Mouse (Mus musculus) urinary bladder, postnatal 4 days (tissue): ENCODE results near the gene Gm17387.

Source experiments
- DNase-seq, 2 experiments: peaks; one replicate each; pipeline ENCODE4 v3.0.0; 2021 to 2022; ENCODE audit warnings: low spot score in 2 of 2

Gene Gm17387

DNA sequence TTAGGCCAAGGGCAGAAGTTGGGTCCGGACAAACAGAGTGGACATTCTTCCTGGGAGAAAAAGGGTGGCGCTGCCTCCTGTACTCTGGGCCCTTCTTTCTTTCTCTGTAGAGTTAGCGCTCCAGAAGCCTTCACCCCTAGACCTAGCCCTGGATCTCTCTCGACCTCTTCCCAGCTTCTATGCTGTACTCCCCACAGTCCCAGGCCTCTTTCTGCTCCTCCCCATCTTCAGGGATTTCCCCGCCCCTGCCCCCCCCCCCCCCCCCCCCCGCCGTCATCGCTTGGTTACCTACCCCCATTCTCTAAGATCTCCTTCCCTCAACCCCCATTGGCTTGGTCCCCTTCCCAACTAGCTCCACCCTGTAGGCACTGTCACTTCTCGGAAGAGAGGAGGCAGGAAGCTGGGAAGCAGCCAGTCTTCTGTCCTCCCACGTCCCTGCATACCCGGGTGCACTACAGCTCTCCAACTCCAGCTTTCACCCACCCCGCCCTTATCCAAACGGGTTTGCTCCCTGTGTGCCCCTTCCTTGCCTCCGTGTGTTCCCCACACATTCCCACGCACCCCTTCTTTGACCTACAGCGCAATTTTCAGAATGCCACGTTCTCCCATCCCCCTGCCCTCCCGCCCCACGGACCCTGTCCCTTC is 18.8 kb downstream of the Gm17387 start:
- peak; percentile 79 to 81 for DNase-seq

DNA sequence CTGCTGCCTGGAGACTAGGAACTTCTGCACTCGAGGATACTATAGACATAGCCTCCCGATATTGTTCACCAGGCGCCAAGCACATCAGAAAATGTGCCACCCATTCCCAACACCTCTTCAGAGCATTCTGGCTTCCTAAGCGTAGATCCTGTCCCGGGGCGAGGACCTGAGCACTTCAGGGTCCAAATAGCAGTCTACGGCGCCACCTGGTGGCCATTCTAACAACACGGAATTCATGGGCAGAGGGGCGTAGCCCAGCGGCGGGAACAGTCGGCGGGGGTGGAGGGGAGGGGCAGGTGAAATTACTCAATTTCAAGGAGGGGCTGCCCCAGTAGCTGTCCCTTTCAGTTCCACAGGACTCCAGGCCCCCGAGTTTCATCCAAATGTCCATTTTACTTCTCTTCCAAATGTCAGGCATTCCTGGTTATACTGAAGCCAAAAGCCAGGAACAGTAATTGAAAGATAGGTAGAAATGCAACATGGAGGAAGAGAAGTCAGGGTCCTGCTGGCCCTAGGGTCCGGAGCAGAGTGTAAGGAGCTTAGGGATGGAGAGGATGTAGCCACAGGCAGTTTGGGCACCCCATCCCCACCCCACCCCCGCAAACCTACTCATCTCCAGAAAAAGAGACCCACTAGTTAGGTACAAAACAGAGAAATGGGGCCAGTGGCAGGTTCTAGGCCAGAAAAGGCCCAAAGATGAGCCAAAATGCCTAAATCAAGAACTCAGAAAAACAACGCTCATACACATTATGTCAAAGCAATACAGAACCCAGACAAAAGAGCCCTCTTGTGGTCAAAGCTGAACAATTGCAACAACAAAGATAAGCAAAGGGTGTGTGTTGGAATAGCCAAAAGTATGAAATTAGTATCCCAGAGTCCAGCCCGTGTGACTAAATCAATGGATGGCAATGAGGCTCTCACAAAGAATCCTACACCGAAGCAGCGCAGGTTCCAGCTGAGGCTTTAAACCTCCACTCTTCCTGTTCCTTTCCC is 19.6 kb downstream of the Gm17387 start:
- peak; percentile 88 to 94 for DNase-seq

DNA sequence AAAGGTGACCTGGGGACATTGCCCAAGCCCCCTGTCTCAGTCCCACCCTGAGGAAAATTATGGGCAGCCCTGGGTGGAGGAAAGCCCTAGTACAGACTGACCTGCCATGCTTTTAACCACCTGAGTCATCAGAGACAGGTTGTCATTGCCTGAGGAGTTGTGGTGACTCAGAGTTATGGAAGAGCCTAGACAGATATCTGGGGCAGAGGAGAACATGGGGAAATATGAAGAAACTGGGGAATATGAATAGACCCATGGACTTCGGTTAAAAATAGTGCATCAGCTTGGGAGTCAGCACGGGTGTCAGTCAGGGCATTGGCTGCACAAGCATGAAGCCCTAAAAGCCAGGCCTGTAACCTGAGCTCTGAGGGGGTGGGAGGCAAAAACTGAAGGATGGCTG is 20.4 kb downstream of the Gm17387 start:
- DNase-seq: no peak

DNA sequence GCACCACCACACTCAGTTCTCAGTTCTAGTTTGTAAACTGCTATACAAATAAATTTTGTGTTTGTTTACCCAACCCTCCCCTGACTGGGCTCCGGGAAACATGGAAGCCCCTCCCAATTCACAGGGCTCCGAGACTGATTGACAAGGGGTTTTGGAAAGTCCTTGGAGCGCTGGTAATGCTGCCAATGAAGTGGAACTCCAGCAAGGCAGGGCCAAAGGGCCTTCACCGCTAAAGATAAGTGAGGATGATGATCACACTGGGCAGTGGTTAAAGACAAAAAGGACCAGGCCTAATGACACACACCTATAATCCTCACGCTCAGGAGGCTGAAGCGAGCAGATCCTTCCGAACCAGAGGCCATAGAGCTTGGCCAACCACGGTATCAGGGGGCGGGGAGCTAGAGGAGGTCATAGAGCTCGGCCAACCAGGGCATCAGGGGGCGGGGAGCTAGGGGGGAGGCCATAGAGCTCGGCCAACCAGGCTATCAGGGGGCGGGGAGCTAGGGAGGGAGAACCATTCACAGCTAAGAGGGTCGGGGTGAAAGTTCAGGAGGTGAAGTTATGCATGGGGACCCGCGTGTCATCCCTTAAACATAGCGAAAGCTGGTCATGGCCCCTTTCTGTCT is 22.2 kb downstream of the Gm17387 start:
- no peak for DNase-seq

DNA sequence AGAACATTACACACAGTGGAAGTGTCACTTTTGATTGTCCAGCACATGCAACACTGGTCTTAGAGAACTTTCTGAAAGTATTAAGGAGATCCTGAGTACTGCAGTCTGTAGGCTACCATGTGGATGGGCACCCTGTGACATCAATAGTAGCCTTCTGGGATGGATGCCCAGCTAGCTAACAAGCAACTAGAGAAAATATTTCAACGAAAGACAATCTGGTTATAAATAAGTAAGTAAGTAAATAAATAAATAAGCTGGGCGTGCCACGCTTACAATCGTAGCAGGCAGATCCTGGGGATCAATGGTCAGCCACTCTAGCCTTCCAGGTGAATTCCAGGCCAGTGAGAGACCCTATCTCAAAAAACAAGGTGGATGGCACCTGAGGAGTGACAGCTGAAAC is 23.1 kb downstream of the Gm17387 start:
- DNase-seq: no peak

DNA sequence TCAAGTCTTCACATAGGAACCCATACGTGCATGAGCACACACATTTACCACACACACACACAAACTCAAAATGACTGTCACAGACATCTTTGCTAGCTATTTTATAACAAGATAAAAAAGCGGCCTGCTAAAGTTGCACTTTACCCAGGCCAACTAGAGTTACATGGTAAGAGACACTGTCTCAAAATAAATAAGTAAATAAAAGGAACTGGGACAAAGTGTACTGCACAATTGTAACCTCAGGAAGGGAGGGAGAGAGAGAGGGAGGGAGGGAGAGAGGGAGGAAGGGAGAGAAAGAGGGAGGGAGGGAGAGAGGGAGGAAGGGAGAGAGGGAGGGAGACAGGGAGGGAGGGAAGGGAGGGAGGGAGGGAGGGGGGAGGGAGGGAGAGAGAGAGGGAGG is 23.5 kb downstream of the Gm17387 start:
- no peak for DNase-seq

DNA sequence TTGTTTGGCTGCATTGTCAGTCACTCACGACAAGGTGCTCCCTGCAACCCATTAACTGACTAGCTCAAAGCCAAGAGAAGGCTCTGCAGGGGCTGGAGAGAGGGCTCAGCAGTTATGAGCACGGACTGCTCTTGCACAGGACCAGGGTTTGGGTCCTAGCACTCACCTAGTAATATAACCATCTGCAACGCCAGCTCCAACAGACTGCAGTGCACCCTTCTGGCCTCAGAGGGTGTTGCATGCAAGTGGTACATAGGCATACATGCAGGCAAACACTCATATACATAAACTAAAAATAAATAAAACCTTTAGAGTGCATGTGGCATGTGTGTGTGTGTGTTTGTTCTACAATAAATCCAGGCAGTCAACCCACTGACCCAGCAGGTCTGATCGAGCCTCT is 26.9 kb downstream of the Gm17387 start:
- no peak for DNase-seq

DNA sequence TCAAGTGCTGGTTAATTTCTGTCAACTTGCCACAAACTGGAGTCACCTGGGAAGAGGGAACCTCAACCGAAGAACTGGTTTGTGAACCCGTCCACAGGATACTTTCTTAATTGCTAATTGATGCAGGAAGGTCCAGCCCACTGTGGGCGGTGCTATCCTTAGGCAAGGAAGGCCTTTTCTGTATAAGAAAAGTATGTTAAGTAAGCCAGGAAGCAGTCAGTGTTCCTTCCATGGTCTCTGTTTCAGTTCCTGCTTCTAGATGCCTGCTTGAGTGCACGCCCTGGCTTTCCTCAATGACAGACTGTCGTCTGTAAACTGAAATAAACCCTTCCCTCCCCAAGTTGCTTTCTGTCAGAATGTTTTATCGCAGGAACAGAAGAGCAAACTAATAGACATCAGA is 28.0 kb downstream of the Gm17387 start:
- DNase-seq: no peak

DNA sequence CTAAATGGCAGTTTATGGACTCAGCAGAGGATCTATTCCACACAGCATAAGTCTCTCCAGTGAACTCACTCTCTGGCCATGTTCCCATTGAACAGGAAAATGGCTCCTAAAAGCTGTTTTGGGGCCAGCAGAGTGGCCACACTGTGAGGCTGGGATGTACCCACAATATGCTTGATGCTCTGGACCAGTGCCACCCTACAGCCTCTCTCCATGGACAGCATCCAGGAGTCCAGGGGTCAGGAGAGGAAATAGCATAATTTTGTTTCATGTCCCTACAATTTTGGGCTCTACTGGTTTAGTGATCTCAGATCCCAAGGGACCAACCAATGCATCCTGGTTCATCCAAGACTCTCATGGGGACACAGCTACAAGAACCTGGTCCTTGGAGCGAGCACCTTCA is 28.6 kb downstream of the Gm17387 start:
- no peak for DNase-seq

DNA sequence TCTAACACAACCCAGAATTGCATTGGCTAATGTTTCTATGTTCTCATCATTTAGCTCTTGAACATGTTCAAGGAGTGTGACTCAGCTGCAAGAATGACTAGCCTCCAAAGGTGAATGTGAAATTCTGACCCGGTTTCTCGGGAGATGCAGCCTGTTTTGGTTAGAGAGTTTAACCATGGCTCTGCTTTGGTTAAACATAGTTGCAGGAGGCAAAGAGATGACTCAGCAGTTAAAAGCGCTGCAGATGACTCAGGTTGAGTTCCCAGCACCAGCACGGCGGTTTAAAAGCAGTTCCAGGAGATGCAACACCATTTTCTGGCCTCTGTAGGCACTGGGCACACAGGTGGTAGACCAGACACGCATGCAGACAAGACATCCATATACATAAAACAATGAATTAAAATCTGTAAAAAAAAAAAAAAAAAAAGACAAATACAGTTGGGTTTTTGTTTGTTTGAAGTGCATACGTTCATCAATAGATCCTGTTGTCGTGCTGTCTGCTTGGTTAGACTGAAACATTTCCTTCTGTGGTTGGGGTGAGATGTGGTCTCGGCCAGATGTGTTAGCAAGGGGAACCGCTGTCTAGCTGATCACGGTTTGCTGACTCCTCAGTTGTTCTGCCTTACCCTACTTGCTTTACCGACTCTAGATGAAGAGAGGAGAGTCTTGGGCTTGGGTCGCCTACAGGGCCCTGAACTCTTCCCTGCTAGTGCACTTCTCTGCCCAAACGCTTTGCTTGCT is 29.8 kb downstream of the Gm17387 start:
- no peak for DNase-seq

DNA sequence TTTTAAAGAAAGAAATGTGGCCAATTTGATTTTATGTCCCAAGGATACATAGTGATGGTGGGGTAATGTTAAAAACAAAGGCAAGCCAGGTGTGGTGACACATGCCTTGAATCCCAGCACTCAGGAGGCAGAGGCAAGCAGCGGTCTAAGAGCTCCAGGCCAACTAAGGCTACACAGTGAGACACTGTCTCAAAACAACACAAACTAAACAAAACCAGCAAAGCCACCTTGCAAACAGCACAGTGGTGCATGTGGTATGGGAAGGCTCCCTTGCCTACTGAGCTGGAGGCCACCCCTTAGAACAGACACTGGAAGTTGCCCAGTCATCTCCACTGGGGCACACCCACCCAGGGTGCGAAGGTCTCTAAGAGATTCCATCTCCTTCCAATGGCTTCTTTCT is 31.0 kb downstream of the Gm17387 start:
- DNase-seq: no peak

DNA sequence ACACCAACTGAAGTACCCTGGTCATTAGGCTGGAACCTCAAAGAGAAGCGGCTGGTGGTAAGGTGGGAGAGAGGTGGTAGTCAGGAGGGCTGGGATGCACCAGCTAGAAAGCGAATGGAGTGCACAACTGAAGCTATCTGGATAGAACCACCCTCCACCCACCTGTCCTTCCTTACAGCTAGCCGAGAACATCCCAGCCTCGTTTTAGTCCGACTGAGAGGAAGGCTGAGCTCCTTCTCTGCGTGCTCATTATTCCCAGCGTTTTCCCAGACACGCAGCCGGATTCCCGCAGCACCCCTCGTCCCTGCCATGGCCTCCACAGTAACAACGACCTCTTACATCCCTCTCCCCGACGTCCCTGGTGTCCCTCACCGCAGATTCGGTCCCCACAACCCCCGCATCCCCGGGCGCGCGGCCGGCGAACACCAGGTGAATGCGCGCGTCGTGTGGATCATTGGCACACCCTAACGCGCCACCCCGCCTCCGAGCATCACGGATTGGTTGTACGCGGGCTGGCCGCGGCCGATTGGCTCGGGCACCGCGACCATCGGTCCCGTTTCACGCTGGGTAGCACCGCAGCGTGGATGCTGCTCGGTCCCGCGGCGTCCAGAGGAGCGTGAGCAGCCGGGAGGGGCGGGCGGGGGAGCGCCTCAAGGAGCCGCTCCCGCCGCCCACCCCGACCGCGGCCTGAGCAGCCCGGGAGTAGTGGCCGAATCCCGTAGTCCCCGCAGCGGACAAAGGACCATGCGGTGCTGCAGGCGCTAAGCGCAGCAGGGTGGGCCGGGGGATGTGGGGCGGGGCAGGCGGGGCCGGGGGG is 31.7 kb downstream of the Gm17387 start, which contains the start of gene B4galnt4:
B4galnt4 (plus strand) TSS at position 679 of the 817 bp plus-strand sequence.
- DNase-seq: peak in 1 of 2 experiments; percentile 56

DNA sequence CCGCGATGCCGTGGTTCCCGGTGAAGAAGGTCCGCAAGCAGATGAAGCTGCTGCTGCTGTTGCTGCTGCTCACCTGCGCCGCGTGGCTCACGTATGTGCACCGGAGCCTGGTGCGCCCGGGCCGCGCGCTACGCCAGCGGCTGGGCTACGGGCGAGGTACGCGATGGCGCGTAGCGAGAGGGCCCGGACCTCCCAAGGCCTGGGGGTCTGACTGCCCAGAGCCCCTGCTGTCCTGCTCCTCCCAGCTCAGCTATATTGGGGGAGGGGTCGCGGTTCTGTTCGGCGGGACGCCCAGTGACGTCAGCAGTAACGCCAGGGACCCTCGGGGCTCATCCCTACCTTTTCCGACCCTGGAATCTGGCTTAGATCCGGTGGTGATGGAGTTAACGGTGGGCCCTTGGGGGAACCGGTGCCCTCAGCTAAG is 32.4 kb downstream of the Gm17387 start:
- DNase-seq: no peak

DNA sequence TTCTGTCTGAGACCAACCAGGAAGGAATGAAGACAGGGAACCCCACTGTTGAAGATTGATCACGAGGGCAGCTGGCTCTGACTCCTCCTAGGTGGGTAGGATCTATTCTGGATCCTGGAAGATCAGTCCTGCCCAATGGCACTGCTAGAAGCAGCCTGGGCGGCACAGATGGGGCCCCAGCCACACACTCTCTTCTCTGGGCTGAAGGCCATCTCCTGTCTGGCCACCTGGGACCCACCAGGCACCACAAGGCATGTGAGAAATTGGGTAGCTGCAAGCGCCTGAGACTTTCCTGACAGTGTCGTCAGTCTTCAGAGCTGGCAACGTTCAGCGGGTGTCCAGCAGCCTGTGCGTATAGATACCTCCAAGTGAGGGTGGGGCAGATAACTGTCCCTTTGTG is 33.6 kb downstream of the Gm17387 start:
- DNase-seq: no peak

DNA sequence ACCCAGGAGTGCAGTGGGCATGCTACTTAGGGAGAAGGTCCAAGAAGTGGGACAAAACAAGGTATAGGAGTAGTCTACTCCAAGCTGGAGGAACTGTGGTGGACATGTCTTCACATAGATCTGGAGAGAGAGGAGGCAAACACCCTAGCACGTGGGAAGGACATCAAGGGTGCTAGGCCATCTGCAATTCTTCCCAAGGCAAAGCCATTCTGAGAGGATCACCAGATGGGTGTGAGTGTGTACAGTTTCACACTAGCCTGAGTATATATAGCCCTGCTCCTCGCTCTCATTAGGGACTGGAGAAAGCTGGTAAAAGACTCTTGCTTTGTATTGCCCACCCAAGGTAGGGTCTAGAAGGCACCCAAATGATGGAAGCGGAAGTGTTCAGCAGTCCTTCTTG is 34.4 kb downstream of the Gm17387 start:
- no peak for DNase-seq

DNA sequence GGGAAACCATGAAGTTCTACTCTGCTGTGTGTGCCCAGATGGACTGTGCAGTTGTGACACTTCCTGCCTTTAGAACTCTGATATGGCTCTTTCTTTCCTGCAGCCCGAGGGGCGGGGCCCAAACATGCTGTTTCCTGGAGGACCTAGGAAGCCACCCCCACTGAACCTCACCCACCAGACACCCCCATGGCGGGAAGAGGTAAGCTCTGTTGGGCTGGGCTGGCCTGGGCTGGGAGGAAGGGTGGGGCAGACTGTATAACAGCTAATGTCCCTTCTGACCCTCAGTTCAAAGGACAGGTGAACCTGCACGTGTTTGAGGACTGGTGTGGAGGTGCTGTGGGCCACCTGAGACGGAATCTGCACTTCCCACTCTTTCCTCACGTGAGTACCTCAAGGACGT is 35.2 kb downstream of the Gm17387 start:
- no peak for DNase-seq

DNA sequence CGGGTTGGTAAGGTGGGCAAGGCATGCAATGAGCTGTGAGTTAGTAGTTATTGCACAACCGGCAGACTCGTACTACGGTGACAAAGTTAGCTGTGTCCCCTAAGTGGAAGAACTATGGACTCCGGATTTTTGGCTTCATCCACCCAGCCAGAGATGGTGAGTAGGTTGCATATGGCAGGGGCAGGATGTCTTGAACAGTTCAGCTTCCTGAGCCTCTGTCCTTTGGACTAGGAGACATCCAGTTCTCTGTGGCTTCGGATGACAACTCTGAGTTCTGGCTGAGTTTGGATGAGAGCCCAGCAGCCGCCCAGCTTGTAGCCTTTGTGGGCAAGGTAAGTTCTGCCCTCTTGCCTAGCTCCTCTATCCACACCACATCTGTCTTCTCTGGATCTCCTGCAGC is 35.6 kb downstream of the Gm17387 start:
- no peak for DNase-seq

DNA sequence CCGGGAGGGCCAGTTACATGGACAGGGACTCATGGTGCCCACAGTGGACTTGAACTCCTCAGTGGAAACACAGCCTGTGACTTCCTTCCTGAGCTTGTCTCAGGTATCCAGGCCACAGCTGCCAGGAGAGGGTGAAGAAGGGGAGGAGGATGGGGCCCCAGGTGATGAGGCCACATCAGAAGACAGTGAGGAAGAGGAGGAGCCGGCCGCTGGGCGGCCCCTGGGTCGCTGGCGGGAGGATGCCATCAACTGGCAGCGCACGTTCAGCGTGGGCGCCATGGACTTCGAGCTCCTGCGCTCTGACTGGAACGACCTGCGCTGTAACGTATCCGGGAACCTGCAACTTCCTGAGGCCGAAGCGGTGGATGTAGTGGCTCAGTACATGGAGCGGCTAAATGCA is 39.4 kb downstream of the Gm17387 start:
- no peak for DNase-seq

DNA sequence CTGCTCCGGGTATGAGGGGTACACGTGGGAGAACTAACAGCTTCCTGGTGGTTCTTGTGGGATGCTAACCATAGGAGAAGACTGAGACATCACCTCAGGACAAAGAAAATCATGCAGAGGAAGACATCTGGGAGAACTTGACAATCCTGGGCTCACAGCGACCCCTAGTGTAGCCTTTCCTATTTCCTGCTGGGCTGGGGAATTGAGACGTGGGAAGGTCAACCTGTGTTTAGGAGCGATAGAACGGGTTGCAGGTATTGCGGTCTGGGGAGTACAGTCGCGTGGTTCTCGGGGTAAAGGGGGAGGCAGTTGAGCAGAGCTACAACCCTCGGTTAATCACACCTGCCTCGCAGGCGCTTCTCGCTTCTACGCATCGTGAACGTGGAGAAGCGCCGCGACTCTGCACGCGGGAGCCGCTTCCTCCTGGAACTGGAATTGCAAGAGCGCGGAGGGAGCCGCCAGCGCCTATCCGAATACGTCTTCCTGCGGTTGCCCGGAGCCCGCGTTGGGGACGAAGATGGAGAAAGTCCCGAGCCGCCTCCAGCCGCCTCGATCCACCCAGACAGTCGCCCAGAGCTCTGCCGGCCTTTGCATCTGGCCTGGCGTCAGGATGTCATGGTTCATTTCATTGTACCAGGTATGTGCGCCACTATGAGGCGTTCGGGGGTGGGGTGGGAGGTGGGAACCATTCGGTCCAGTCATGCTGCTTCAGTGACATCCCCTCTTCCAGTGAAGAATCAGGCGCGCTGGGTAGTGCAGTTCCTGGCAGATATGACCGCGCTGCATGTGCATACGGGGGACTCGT is 41.3 kb downstream of the Gm17387 start:
- peak in 1 of 2 experiments; percentile 81 for DNase-seq
